Mouse (Mus musculus): ENCODE results near the gene Pmvk. TPM values are rescaled to one million over a fixed set of nuclear protein-coding genes. Genes with fewer than 3 reads are reported as not detected.
A peak's percentile ranks its signal among the peaks of the same experiment; 100 is the strongest.

Pmvk gene
- polyA plus RNA-seq, 1 experiment from 2014 or later: 60.1 TPM

GRCm38 (mm10) chr3:89456726-89457665, 2.7 kb downstream of the Pmvk start:
- peak; percentile 90 for DNase-seq (ENCODE audit: low spot score)
- Histone ChIP-seq H3K9ac (ENCODE audit: low read length) (no peak overlapping the region), H3K36me3 (ENCODE audit: control insufficient read depth, insufficient read depth, low read length) (0 out of 2 replicates have a peak, but pooled peaks cover 2% of the 10 kb centered on the region), H3K4me2 (ENCODE audit: low read length) (no peak overlapping the region), H3K9me3 (ENCODE audit: control insufficient read depth, low read length) (no peaks in the 10 kb centered on the region), H3K4me1 (replicated peaks; ENCODE audit: control insufficient read depth, insufficient read depth, low read length) (0 out of 2 replicates have a peak, but pooled peaks cover 3% of the 10 kb centered on the region), H3K4me3 (ENCODE audit: low read depth, low read length) (no peak overlapping the region), H3K27ac (ENCODE audit: low read depth) (no peak overlapping the region), H3K27me3 (replicated peaks; ENCODE audit: control insufficient read depth, insufficient read depth, low read length) (no peaks in the 10 kb centered on the region)
- ATAC-seq (replicated peaks; ENCODE audit: low FRiP score, low TSS enrichment, low read depth): no peak
- 37% methylated on average over 10 of the region's 10 CpGs for WGBS

GRCm38 (mm10) chr3:89458372-89458964, 4.1 kb downstream of the Pmvk start:
- ATAC-seq (replicated peaks; ENCODE audit: low FRiP score, low TSS enrichment, low read depth) (peak; percentile 67), DNase-seq (ENCODE audit: low spot score) (no peak)
- Histone ChIP-seq H3K27me3 (replicated peaks; ENCODE audit: control insufficient read depth, insufficient read depth, low read length) (no peaks in the 10 kb centered on the region), H3K36me3 (ENCODE audit: control insufficient read depth, insufficient read depth, low read length) (0 out of 2 replicates have a peak, but pooled peaks cover 6% of the 10 kb centered on the region), H3K4me2 (ENCODE audit: low read length) (peak overlapping the region; percentile 73), H3K9ac (ENCODE audit: low read length) (no peak overlapping the region), H3K4me1 (replicated peaks; ENCODE audit: control insufficient read depth, insufficient read depth, low read length) (0 out of 2 replicates have a peak, but pooled peaks cover 3% of the 10 kb centered on the region), H3K27ac (ENCODE audit: low read depth) (peak overlapping the region; percentile 84; the same call in 1 of the 2 replicates), H3K9me3 (ENCODE audit: control insufficient read depth, low read length) (no peaks in the 10 kb centered on the region), H3K4me3 (ENCODE audit: low read depth, low read length) (peak overlapping the region; percentile 73)
- WGBS: 45% methylated on average over 13 of the region's 13 CpGs

GRCm38 (mm10) chr3:89458965-89459807, 4.8 kb downstream of the Pmvk start:
- 0 out of 2 replicates have a peak, but pooled peaks cover 10% of the 10 kb centered on the region for H3K36me3 ChIP-seq (ENCODE audit: control insufficient read depth, insufficient read depth, low read length)
- DNase-seq (ENCODE audit: low spot score): peak; percentile 98
- peak overlapping the region; percentile 73 for H3K4me3 ChIP-seq (ENCODE audit: low read depth, low read length)
- H3K27me3 ChIP-seq (replicated peaks; ENCODE audit: control insufficient read depth, insufficient read depth, low read length): no peaks in the 10 kb centered on the region
- ATAC-seq (replicated peaks; ENCODE audit: low FRiP score, low TSS enrichment, low read depth): peak; percentile 88
- no peaks in the 10 kb centered on the region for H3K9me3 ChIP-seq (ENCODE audit: control insufficient read depth, low read length)
- H3K4me2 ChIP-seq (ENCODE audit: low read length): peak overlapping the region; percentile 73
- H3K9ac ChIP-seq (ENCODE audit: low read length): peak overlapping the region; percentile 71
- H3K4me1 ChIP-seq (replicated peaks; ENCODE audit: control insufficient read depth, insufficient read depth, low read length): 0 out of 2 replicates have a peak, but pooled peaks cover 3% of the 10 kb centered on the region
- under 1% methylated on average over 34 of the region's 36 CpGs for WGBS
- H3K27ac ChIP-seq (ENCODE audit: low read depth): peak overlapping the region; percentile 84

- Histone ChIP-seq H3K9me3 (ENCODE audit: control insufficient read depth, low read length) (no peaks in the 10 kb centered on the region), H3K9ac (ENCODE audit: low read length) (no peak overlapping the region), H3K36me3 (ENCODE audit: control insufficient read depth, insufficient read depth, low read length) (peaks cover 29% of the 10 kb centered on the region), H3K27ac (ENCODE audit: low read depth) (no peak overlapping the region), H3K27me3 (replicated peaks; ENCODE audit: control insufficient read depth, insufficient read depth, low read length) (no peaks in the 10 kb centered on the region), H3K4me1 (replicated peaks; ENCODE audit: control insufficient read depth, insufficient read depth, low read length) (no peaks in the 10 kb centered on the region), H3K4me2 (ENCODE audit: low read length) (no peak overlapping the region), H3K4me3 (ENCODE audit: low read depth, low read length) (no peak overlapping the region)
- DNase-seq (ENCODE audit: low spot score) (no peak), ATAC-seq (replicated peaks; ENCODE audit: low FRiP score, low TSS enrichment, low read depth) (no peak)
- WGBS: 54% methylated on average over 4 of the region's 4 CpGs
Measured at GRCm38 (mm10) chr3:89468268-89468667, 13.9 kb downstream of the Pmvk start.

- no peak for ATAC-seq (replicated peaks; ENCODE audit: low FRiP score, low TSS enrichment, low read depth)
- H3K4me2 ChIP-seq (ENCODE audit: low read length): no peak overlapping the region
Measured at GRCm38 (mm10) chr3:89472280-89472679, 17.9 kb downstream of the Pmvk start.

GRCm38 (mm10) chr3:89473838-89474237, 19.5 kb downstream of the Pmvk start:
- no peak overlapping the region for H3K4me3 ChIP-seq (ENCODE audit: low read depth, low read length)
- no peaks in the 10 kb centered on the region for H3K27me3 ChIP-seq (replicated peaks; ENCODE audit: control insufficient read depth, insufficient read depth, low read length)
- WGBS: 76% methylated on average over 6 of the region's 6 CpGs
- no peak overlapping the region for H3K4me2 ChIP-seq (ENCODE audit: low read length)
- ATAC-seq (replicated peaks; ENCODE audit: low FRiP score, low TSS enrichment, low read depth): no peak
- H3K27ac ChIP-seq (ENCODE audit: low read depth): no peak overlapping the region
- H3K9ac ChIP-seq (ENCODE audit: low read length): no peak overlapping the region
- DNase-seq (ENCODE audit: low spot score): no peak
- H3K36me3 ChIP-seq (ENCODE audit: control insufficient read depth, insufficient read depth, low read length): peaks cover 4% of the 10 kb centered on the region
- no peaks in the 10 kb centered on the region for H3K4me1 ChIP-seq (replicated peaks; ENCODE audit: control insufficient read depth, insufficient read depth, low read length)
- H3K9me3 ChIP-seq (ENCODE audit: control insufficient read depth, low read length): no peaks in the 10 kb centered on the region

More at GRCm38 (mm10) chr3:89472280-89472679, 17.9 kb downstream of the Pmvk start:
- H3K4me1 ChIP-seq (replicated peaks; ENCODE audit: control insufficient read depth, insufficient read depth, low read length): no peaks in the 10 kb centered on the region
- no peak overlapping the region for H3K4me3 ChIP-seq (ENCODE audit: low read depth, low read length)
- H3K27ac ChIP-seq (ENCODE audit: low read depth): no peak overlapping the region
- no peaks in the 10 kb centered on the region for H3K9me3 ChIP-seq (ENCODE audit: control insufficient read depth, low read length)
- DNase-seq (ENCODE audit: low spot score): no peak
- peaks cover 17% of the 10 kb centered on the region for H3K36me3 ChIP-seq (ENCODE audit: control insufficient read depth, insufficient read depth, low read length)
- no peak overlapping the region for H3K9ac ChIP-seq (ENCODE audit: low read length)
- 79% methylated on average over 7 of the region's 7 CpGs for WGBS
- H3K27me3 ChIP-seq (replicated peaks; ENCODE audit: control insufficient read depth, insufficient read depth, low read length): no peaks in the 10 kb centered on the region

GRCm38 (mm10) chr3:89479055-89479454, 24.7 kb downstream of the Pmvk start:
- WGBS: 66% methylated on average over 6 of the region's 6 CpGs
- Histone ChIP-seq H3K27me3 (replicated peaks; ENCODE audit: control insufficient read depth, insufficient read depth, low read length) (no peaks in the 10 kb centered on the region), H3K4me2 (ENCODE audit: low read length) (no peak overlapping the region), H3K27ac (ENCODE audit: low read depth) (no peak overlapping the region), H3K4me1 (replicated peaks; ENCODE audit: control insufficient read depth, insufficient read depth, low read length) (no peaks in the 10 kb centered on the region), H3K9me3 (ENCODE audit: control insufficient read depth, low read length) (no peaks in the 10 kb centered on the region), H3K4me3 (ENCODE audit: low read depth, low read length) (no peak overlapping the region), H3K9ac (ENCODE audit: low read length) (no peak overlapping the region), H3K36me3 (ENCODE audit: control insufficient read depth, insufficient read depth, low read length) (no peaks in the 10 kb centered on the region)
- DNase-seq (ENCODE audit: low spot score) (no peak), ATAC-seq (replicated peaks; ENCODE audit: low FRiP score, low TSS enrichment, low read depth) (no peak)

GRCm38 (mm10) chr3:89481488-89481887, 27.1 kb downstream of the Pmvk start:
- Histone ChIP-seq H3K36me3 (ENCODE audit: control insufficient read depth, insufficient read depth, low read length) (no peaks in the 10 kb centered on the region), H3K9me3 (ENCODE audit: control insufficient read depth, low read length) (no peaks in the 10 kb centered on the region), H3K9ac (ENCODE audit: low read length) (no peak overlapping the region), H3K27ac (ENCODE audit: low read depth) (no peak overlapping the region), H3K4me2 (ENCODE audit: low read length) (no peak overlapping the region), H3K4me1 (replicated peaks; ENCODE audit: control insufficient read depth, insufficient read depth, low read length) (no peaks in the 10 kb centered on the region), H3K27me3 (replicated peaks; ENCODE audit: control insufficient read depth, insufficient read depth, low read length) (no peaks in the 10 kb centered on the region), H3K4me3 (ENCODE audit: low read depth, low read length) (no peak overlapping the region)
- no peak for ATAC-seq (replicated peaks; ENCODE audit: low FRiP score, low TSS enrichment, low read depth)
- 46% methylated on average over 2 of the region's 2 CpGs for WGBS
- DNase-seq (ENCODE audit: low spot score): no peak

Data from intestine, embryonic 14.5 days (tissue).